Mouse (Mus musculus) midbrain, postnatal 0 days (tissue): Measurements from ENCODE around the gene Glipr1. TPM values are rescaled to one million over a fixed set of nuclear protein-coding genes. Genes with fewer than 3 reads are reported as not detected.
"Not testable (repeated sequence)": the region's sequence is repeated elsewhere in the genome, so short reads cannot be mapped to it uniquely, and the experiment has no call there.

ENCODE experiments used
- ATAC-seq: fragments of 200-750 bp; cut with Nextera tagmentation; 2 replicates; pipeline ENCODE4 v1.8.0; 2017; ENCODE audit warnings: moderate number of reproducible peaks, mild to moderate bottlenecking, moderate TSS enrichment, moderate library complexity; ENCODE audit not compliant: low FRiP score
- DNase-seq: peaks from one replicate; pipeline ENCODE4 v3.0.0-alpha.2; 2015; ENCODE audit warnings: low spot score
- H3K27ac ChIP-seq: fragments of 300-500 bp; sonication (generic); 2 replicates; pipeline ENCODE4 v1.5.1; 2014; ENCODE audit warnings: low read depth, mild to moderate bottlenecking, low read length, mixed read lengths
- H3K27me3 ChIP-seq: fragments of 300-500 bp; sonication (generic); 2 replicates; pipeline ENCODE4 v1.6.1; 2014; ENCODE audit warnings: low read length, control low read depth, mixed read lengths; ENCODE audit not compliant: insufficient read depth
- H3K36me3 ChIP-seq: fragments of 300-500 bp; sonication (generic); 2 replicates; pipeline ENCODE4 v1.6.1; 2014; ENCODE audit warnings: low read length, control low read depth, mixed read lengths; ENCODE audit not compliant: insufficient read depth
- H3K4me1 ChIP-seq: fragments of 300-500 bp; sonication (generic); 2 replicates; pipeline ENCODE4 v1.6.1; 2014; ENCODE audit warnings: mild to moderate bottlenecking, control low read depth, antibody characterized with exemption, low read length, mixed read lengths; ENCODE audit not compliant: insufficient read depth
- H3K4me2 ChIP-seq: fragments of 300-500 bp; sonication (generic); 2 replicates; pipeline ENCODE4 v1.6.1; 2014; ENCODE audit warnings: low read depth, mild to moderate bottlenecking, low read length, mixed read lengths; ENCODE audit not compliant: poor library complexity, severe bottlenecking
- H3K4me3 ChIP-seq: fragments of 300-500 bp; sonication (generic); 2 replicates; pipeline ENCODE4 v1.5.1; 2014; ENCODE audit warnings: low read depth, mild to moderate bottlenecking, low read length, moderate library complexity
- H3K9ac ChIP-seq: fragments of 300-500 bp; sonication (generic); replicated peaks from 2 replicates; pipeline ENCODE4 v1.6.1; 2014; ENCODE audit warnings: mild to moderate bottlenecking, low read length, moderate library complexity, mixed read lengths; ENCODE audit not compliant: poor library complexity, severe bottlenecking
- H3K9me3 ChIP-seq: fragments of 300-500 bp; sonication (generic); 2 replicates; pipeline ENCODE4 v1.6.1; 2016; ENCODE audit warnings: low read length, control low read depth
- CTCF ChIP-seq: IDR thresholded peaks from 2 replicates; pipeline ENCODE4 v1.5.1; 2016; ENCODE audit warnings: antibody characterized with exemption, mild to moderate bottlenecking
- WGBS: fragments of 180-500 bp; shearing (Covaris S2); extraction: QIAGEN DNeasy Blood & Tissue Kit; methylation state at CpG from one replicate; pipeline ENCODE4 v1.1.7; 2014; 5-methylcytosine and 5-hydroxymethylcytosine counted together
- polyA plus RNA-seq: library from polyadenylated mRNA; unstranded; fragments of >200 nt; fragmentation: Nextera tagmentation; extraction: Ambion mirVana; gene quantifications from 2 replicates; pipeline ENCODE4 v1.2.1, GENCODE M21; 2015
- total RNA-seq: library from RNA; depleted of rRNA; stranded (reverse); fragments of >200 nt; gene quantifications from 2 replicates; pipeline ENCODE4 v1.2.3, GENCODE M21; 2014; rRNA removed

Glipr1 gene
- total RNA-seq (0.49 and 2.7 TPM in 2 replicates), polyA plus RNA-seq (0.85 and 1.2 TPM in 2 replicates)

GRCm38 (mm10) chr10:112002544-112003215, at the start of gene Glipr1:
Glipr1 (minus strand) TSS chr10:112002631.
- Histone ChIP-seq H3K9me3 (no peaks in the 10 kb centered on the region), H3K9ac (no peak within 1 kb of the TSS), H3K36me3 (no peaks in the 10 kb centered on the region), H3K4me2 (no peak within 1 kb of the TSS), H3K27ac (no peak within 1 kb of the TSS), H3K4me1 (no peaks in the 10 kb centered on the region), H3K4me3 (no peak within 1 kb of the TSS), H3K27me3 (no peaks in the 10 kb centered on the region)
- DNase-seq (no peak), ATAC-seq (no peak)
- TF ChIP-seq CTCF: no peak
- WGBS: 75% methylated on average over 9 of the region's 9 CpGs

- not testable (repeated sequence) for H3K9me3 ChIP-seq, H3K27ac ChIP-seq, H3K4me1 ChIP-seq, DNase-seq, H3K27me3 ChIP-seq, H3K4me3 ChIP-seq, H3K9ac ChIP-seq, H3K4me2 ChIP-seq, ATAC-seq, H3K36me3 ChIP-seq
- 60% methylated on average over 2 of the region's 2 CpGs for WGBS
Observed at GRCm38 (mm10) chr10:112051956-112052355, 49.5 kb upstream of the Glipr1 start.

DNA sequence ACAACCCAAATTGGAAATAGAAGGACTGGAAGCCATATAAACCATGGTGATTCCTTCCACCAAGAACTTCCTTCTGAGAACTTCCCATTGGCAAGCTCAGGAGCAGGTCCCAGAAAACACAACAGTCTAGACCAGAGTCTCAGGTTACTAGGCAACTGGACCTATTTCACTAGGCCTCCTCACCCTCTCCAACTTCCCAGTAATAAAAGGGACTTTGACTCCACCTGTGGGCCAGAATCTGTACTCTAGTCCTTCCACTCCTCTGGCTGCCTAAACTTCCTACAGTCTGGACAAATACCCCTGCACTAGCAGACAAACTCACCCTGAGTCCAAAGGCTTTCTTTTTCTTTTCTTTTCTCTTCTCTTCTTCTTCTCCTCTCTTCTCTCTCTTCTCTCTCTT, 48.8 kb upstream of the Glipr1 start:
- Histone ChIP-seq H3K27me3 (no peaks in the 10 kb centered on the region), H3K4me2 (no peak overlapping the region), H3K36me3 (no peaks in the 10 kb centered on the region), H3K9me3 (no peaks in the 10 kb centered on the region), H3K9ac (no peak overlapping the region), H3K4me1 (no peaks in the 10 kb centered on the region), H3K4me3 (no peak overlapping the region), H3K27ac (no peak overlapping the region)
- DNase-seq (no peak), ATAC-seq (no peak)
- TF ChIP-seq CTCF: no peak

DNA sequence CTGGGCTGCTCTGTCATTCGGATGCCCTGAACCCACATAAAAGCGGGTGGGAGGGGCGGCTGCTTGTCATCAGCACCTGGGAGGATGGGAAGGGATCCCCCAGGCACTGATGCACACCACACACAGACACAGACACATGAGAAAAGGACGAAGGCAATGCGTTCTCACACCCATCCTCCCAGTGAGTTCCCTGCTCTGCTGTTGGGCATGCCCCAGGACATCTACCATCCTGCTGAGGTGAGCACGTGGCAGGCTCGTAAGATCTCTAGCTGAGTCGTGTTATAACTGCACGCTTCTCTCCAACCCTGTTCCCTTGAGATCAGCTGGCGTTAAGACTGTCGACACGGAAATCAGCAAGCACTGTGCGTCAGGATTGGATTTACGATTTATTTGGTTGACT, 41.9 kb upstream of the Glipr1 start:
- ATAC-seq: peak; percentile 68; the same call in 1 of the 2 replicates
- H3K27me3 ChIP-seq, H3K9ac ChIP-seq, DNase-seq, H3K9me3 ChIP-seq, H3K4me3 ChIP-seq, H3K36me3 ChIP-seq, H3K27ac ChIP-seq, H3K4me1 ChIP-seq: not testable (repeated sequence)
- 34% methylated on average over 14 of the region's 14 CpGs for WGBS
- H3K4me2 ChIP-seq: peak overlapping the region; percentile 32; the same call in 1 of the 2 replicates

DNA sequence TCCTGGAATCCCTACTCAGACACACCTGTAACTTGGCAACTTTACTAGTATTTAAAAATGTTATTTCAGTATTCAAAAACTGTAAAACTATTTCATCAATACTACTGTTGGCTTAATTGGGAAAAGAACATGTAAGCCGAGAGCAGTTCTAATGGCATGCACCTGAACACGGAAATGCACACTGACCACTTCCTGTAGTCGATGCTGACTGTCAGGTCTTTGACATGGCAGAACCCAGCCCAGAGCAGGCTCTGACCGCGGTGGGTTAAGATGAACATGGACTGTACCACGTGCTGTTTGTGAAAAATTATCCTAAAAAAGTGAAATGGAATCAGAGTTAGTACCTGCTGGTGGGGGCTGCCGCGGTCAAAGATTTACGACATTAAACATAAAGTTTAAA, 41.1 kb upstream of the Glipr1 start:
- not testable (repeated sequence) for DNase-seq, H3K9ac ChIP-seq, H3K36me3 ChIP-seq, H3K9me3 ChIP-seq, ATAC-seq, H3K4me2 ChIP-seq, H3K27ac ChIP-seq, H3K27me3 ChIP-seq, H3K4me1 ChIP-seq, H3K4me3 ChIP-seq
- WGBS: 85% methylated on average over 9 of the region's 9 CpGs

DNA sequence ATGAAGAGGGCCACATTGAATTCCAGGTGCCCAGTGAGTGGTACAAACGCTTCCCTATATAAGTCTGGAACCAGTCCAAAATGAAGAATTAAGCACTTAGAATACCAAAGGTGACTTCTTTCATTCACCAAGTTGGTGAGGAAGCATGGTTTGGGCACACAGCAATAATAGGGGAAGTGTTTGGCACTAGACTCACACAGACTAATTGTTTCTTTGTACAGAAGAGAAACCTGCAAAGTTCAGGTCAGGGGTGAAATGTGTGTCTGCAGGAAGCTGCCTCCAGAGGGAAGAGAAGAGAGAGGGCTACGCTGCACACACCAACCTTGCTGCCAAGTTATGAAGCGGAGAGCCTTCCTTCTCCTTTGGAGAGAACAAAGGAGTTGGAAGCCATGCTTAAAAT, 26.3 kb upstream of the Glipr1 start:
- H3K36me3 ChIP-seq, H3K27me3 ChIP-seq, H3K4me3 ChIP-seq, H3K9ac ChIP-seq, H3K4me2 ChIP-seq, H3K4me1 ChIP-seq, DNase-seq, H3K9me3 ChIP-seq, ATAC-seq, H3K27ac ChIP-seq: not testable (repeated sequence)
- 46% methylated on average over 3 of the region's 3 CpGs for WGBS
